ENCODE assay signal across 7 mouse cellular contexts in genomic region chr2:126635939-126636823, GRCm38 (mm10). TPM values are rescaled to one million over a fixed set of nuclear protein-coding genes. Genes with fewer than 3 reads are reported as not detected.
DNase-seq lines count a peak whose midpoint lies in the region; ATAC-seq and TF ChIP-seq lines count a peak whose summit lies in the region.

No protein-coding gene starts in this region.

- H3K4me3 ChIP-seq in CH12.LX (replicated peaks in 1 of 3; ENCODE audit: low read depth in 2 of 3, low read length in 2 of 3, poor library complexity in 1 of 3), result no peak overlapping the region
- H3K4me3 ChIP-seq in liver, embryonic 16.5 days (ENCODE audit: low read depth, low read length), result no peak overlapping the region
- H3K4me3 ChIP-seq in midbrain, embryonic 11.5 days (ENCODE audit: low read depth, low read length), result no peak overlapping the region

- H3K79me2 ChIP-seq in CH12.LX (replicated peaks; ENCODE audit: control insufficient read depth, extremely low read depth, insufficient read depth, poor library complexity, severe bottlenecking), result no peaks in the 10 kb centered on the region

- no peaks in the 10 kb centered on the region for H3K27me3 ChIP-seq in CH12.LX (replicated peaks)
- H3K27me3 ChIP-seq in liver, embryonic 16.5 days (ENCODE audit: control insufficient read depth, insufficient read depth, low read depth, low read length), result no peaks in the 10 kb centered on the region
- no peaks in the 10 kb centered on the region for H3K27me3 ChIP-seq in midbrain, embryonic 11.5 days (ENCODE audit: control insufficient read depth, insufficient read depth, low read length)

- peak; percentile 45 for DNase-seq in A20 (ENCODE audit: low read depth, low spot score)
- DNase-seq in CH12.LX (ENCODE audit: extremely low read depth), result peak; percentile 87
- peak; percentile 57 for DNase-seq in heart, postnatal 4 days
- DNase-seq in midbrain, embryonic 11.5 days (ENCODE audit: low spot score, missing footprints), result no peak
- no peak for DNase-seq in right cerebral cortex, postnatal 4 days
- no peak for DNase-seq in layer of hippocampus, postnatal 25 days (ENCODE audit: extremely low spot score in 1 of 2, low spot score in 1 of 2)

- dilution Hi-C loops in CH12.LX (cut with MboI; ENCODE audit: extremely low pct_ligation_motif_present, extremely low pct_unique_long_range_greater_than_20kb, low sequenced_read_pairs), result no loop called here

- H3K27ac ChIP-seq in CH12.LX (ENCODE audit: insufficient read depth, low read depth), result peak overlapping the region; percentile 42
- no peak overlapping the region for H3K27ac ChIP-seq in liver, embryonic 16.5 days (ENCODE audit: low read length)
- no peak overlapping the region for H3K27ac ChIP-seq in midbrain, embryonic 11.5 days (ENCODE audit: low read depth, low read length)

- ATAC-seq in liver, embryonic 16.5 days (ENCODE audit: low read depth), result peak; percentile 37; the same call in 1 of the 2 replicates
- ATAC-seq in midbrain, embryonic 11.5 days (ENCODE audit: low FRiP score), result no peak

- TF ChIP-seq POLR2A in CH12.LX (IDR thresholded peaks at IDR 0.05; ENCODE audit: low read depth, low read length), result no peak

- in situ Hi-C loops in CH12.LX (cut with MboI; ENCODE audit: low pct_ligation_motif_present, low pct_unique_long_range_greater_than_20kb, low sequenced_read_pairs), result no loop called here

- no peak for TF ChIP-seq RAD21 in CH12.LX (IDR thresholded peaks at IDR 0.05; ENCODE audit: low read depth, low read length)

- peaks cover 28 to 68% of the 10 kb centered on the region in 2 experiments for H3K36me3 ChIP-seq in CH12.LX (replicated peaks in 1 of 2; ENCODE audit: control insufficient read depth in 1 of 2, insufficient read depth in 1 of 2, low read length in 1 of 2)
- peaks cover 16% of the 10 kb centered on the region for H3K36me3 ChIP-seq in liver, embryonic 16.5 days (ENCODE audit: control insufficient read depth, insufficient read depth)
- H3K36me3 ChIP-seq in midbrain, embryonic 11.5 days (ENCODE audit: control insufficient read depth, insufficient read depth, low read length), result peaks cover 10% of the 10 kb centered on the region; the same call in 1 of the 2 replicates

- WGBS in liver, embryonic 16.5 days (ENCODE audit: insufficient replicate concordance), result 45% methylated on average over 12 of the region's 12 CpGs
- WGBS in midbrain, embryonic 11.5 days, result 85% methylated on average over 12 of the region's 12 CpGs

- peaks cover 6 to 24% of the 10 kb centered on the region in 2 experiments for H3K4me1 ChIP-seq in CH12.LX (ENCODE audit: control insufficient read depth in 1 of 2, insufficient read depth in 2 of 2)
- H3K4me1 ChIP-seq in liver, embryonic 16.5 days (ENCODE audit: control insufficient read depth, low read depth, low read length), result no peaks in the 10 kb centered on the region; the same call in 1 of the 2 replicates
- no peaks in the 10 kb centered on the region for H3K4me1 ChIP-seq in midbrain, embryonic 11.5 days (ENCODE audit: control insufficient read depth, insufficient read depth, low read length)

- no peak overlapping the region; the same call in 1 of the 2 replicates for H3K9ac ChIP-seq in CH12.LX (ENCODE audit: insufficient read depth, low read depth)
- no peak overlapping the region for H3K9ac ChIP-seq in liver, embryonic 16.5 days (ENCODE audit: low read depth, low read length)
- H3K9ac ChIP-seq in midbrain, embryonic 11.5 days (ENCODE audit: low read length), result no peak overlapping the region

- H3K4me2 ChIP-seq in CH12.LX (ENCODE audit: insufficient read depth, low read depth, poor library complexity, severe bottlenecking), result no peak overlapping the region
- H3K4me2 ChIP-seq in liver, embryonic 16.5 days (ENCODE audit: low read depth, low read length), result no peak overlapping the region
- H3K4me2 ChIP-seq in midbrain, embryonic 11.5 days, result no peak overlapping the region

- TF ChIP-seq CTCF in CH12.LX (conservative IDR thresholded peaks at IDR 0.05 in 1 of 2, IDR thresholded peaks at IDR 0.05 in 1 of 2; ENCODE audit: low read depth in 2 of 2, low read length in 2 of 2), result no peak

- peaks cover 10% of the 10 kb centered on the region for H3K9me3 ChIP-seq in CH12.LX (replicated peaks; ENCODE audit: low read length)
- H3K9me3 ChIP-seq in liver, embryonic 16.5 days (replicated peaks; ENCODE audit: control insufficient read depth, low read length), result no peaks in the 10 kb centered on the region
- H3K9me3 ChIP-seq in midbrain, embryonic 11.5 days (ENCODE audit: control insufficient read depth, low read length), result no peaks in the 10 kb centered on the region

- TF ChIP-seq EP300 in CH12.LX (IDR thresholded peaks at IDR 0.05; ENCODE audit: low read length), result peak; percentile 70

TF ChIP-seq in CH12.LX, 34 proteins besides CTCF, POLR2A, EP300 and RAD21 (continues in another document):
- no peak for TF ChIP-seq CHD1 (IDR thresholded peaks at IDR 0.05; ENCODE audit: low read depth, low read length)
- peak; percentile 43; the same call in 1 of the 2 replicates for TF ChIP-seq HCFC1 (IDR thresholded peaks at IDR 0.05; ENCODE audit: low read depth, low read length)
- TF ChIP-seq ELF1 (IDR thresholded peaks at IDR 0.05; ENCODE audit: low read depth, low read length), result no peak
- no peak for TF ChIP-seq ZC3H11A (IDR thresholded peaks at IDR 0.05; ENCODE audit: low read depth, low read length)
- no peak for TF ChIP-seq MAFK (IDR thresholded peaks at IDR 0.05; ENCODE audit: insufficient replicate concordance, low read length)
- peak; percentile 83 for TF ChIP-seq JUN (IDR thresholded peaks at IDR 0.05; ENCODE audit: insufficient read depth, low read depth, low read length)
- TF ChIP-seq ZMIZ1 (IDR thresholded peaks at IDR 0.05; ENCODE audit: low read depth, low read length), result no peak
- TF ChIP-seq IRF4 (IDR thresholded peaks at IDR 0.05; ENCODE audit: low read depth, low read length), result peak; percentile 40; the same call in 1 of the 2 replicates
- no peak for TF ChIP-seq ZNF384 (IDR thresholded peaks at IDR 0.05; ENCODE audit: low read depth, low read length)
- peak; percentile 86 for TF ChIP-seq SIN3A (IDR thresholded peaks at IDR 0.05; ENCODE audit: low read length)
- peak; percentile 74 for TF ChIP-seq MYC (IDR thresholded peaks at IDR 0.05; ENCODE audit: low read depth, low read length)
- 0 out of 2 replicates have a peak, but pooled peaks have one; percentile 41 for TF ChIP-seq MEF2A (IDR thresholded peaks at IDR 0.05; ENCODE audit: borderline replicate concordance, low read depth, low read length)
- TF ChIP-seq GABPA (IDR thresholded peaks at IDR 0.05; ENCODE audit: insufficient replicate concordance, low read depth, low read length), result 0 out of 2 replicates have a peak, but pooled peaks have one; percentile 11
- no peak for TF ChIP-seq USF2 (conservative IDR thresholded peaks at IDR 0.05; ENCODE audit: low read depth, low read length)
- TF ChIP-seq ZKSCAN1 (IDR thresholded peaks at IDR 0.05; ENCODE audit: borderline replicate concordance, low read depth, low read length), result no peak
- TF ChIP-seq PAX5 (IDR thresholded peaks at IDR 0.05; ENCODE audit: low read length), result no peak
- TF ChIP-seq RCOR1 (conservative IDR thresholded peaks at IDR 0.05; ENCODE audit: low read depth, low read length), result 0 out of 2 replicates have a peak, but pooled peaks have one; percentile 24
- TF ChIP-seq NELFE (IDR thresholded peaks at IDR 0.05; ENCODE audit: low read depth, low read length), result 0 out of 2 replicates have a peak, but pooled peaks have one; percentile 23
- no peak for TF ChIP-seq POLR2AphosphoS2 (IDR thresholded peaks at IDR 0.05; ENCODE audit: low read depth, low read length)
- peak; percentile 49; the same call in 1 of the 2 replicates for TF ChIP-seq CHD2 (IDR thresholded peaks at IDR 0.05; ENCODE audit: low read length)
- peak; percentile 57 for TF ChIP-seq BHLHE40 (IDR thresholded peaks at IDR 0.05; ENCODE audit: low read depth, low read length)
- TF ChIP-seq NRF1 (IDR thresholded peaks at IDR 0.05; ENCODE audit: low read depth, low read length), result no peak
- TF ChIP-seq KAT2A (IDR thresholded peaks at IDR 0.05; ENCODE audit: insufficient replicate concordance, low read length), result no peak
- peak; percentile 89 for TF ChIP-seq MAX (IDR thresholded peaks at IDR 0.05; ENCODE audit: low read length)
- TF ChIP-seq MXI1 (IDR thresholded peaks at IDR 0.05; ENCODE audit: low read depth, low read length), result peak; percentile 57; the same call in 1 of the 2 replicates
- TF ChIP-seq JUND (conservative IDR thresholded peaks at IDR 0.05; ENCODE audit: low read depth, low read length), result peak; percentile 74
- TF ChIP-seq SMC3 (IDR thresholded peaks at IDR 0.05; ENCODE audit: low read depth, low read length), result no peak
- TF ChIP-seq USF1 (IDR thresholded peaks at IDR 0.05; ENCODE audit: low read depth, low read length), result no peak
- no peak for TF ChIP-seq UBTF (IDR thresholded peaks at IDR 0.05; ENCODE audit: low read depth, low read length)
- 0 out of 2 replicates have a peak, but pooled peaks have one; percentile 32 for TF ChIP-seq TBP (conservative IDR thresholded peaks at IDR 0.05; ENCODE audit: low read depth, low read length)
- 0 out of 2 replicates have a peak, but pooled peaks have one; percentile 37 for TF ChIP-seq E2F4 (IDR thresholded peaks at IDR 0.05; ENCODE audit: insufficient replicate concordance, low read depth, low read length)
- peak; percentile 91 for TF ChIP-seq MAZ (IDR thresholded peaks at IDR 0.05; ENCODE audit: low read depth, low read length)
- 0 out of 2 replicates have a peak, but pooled peaks have one; percentile 39 for TF ChIP-seq TCF12 (IDR thresholded peaks at IDR 0.05; ENCODE audit: low read depth, low read length)

RNA-seq across cellular contexts. Expression of gene Hdc, which starts 17.1 kb away (rescaled TPM):
- 0.80 and 1.8 TPM in 2 replicates for total RNA-seq in CH12.LX (2012; rRNA removed)
- total RNA-seq in CH12.LX (2014; rRNA removed), result 1.5 and 2.9 TPM in 2 replicates
- polyA plus RNA-seq in CH12.LX (2012; ENCODE audit: insufficient read length, low read depth), result 1.1 and 1.6 TPM in 2 replicates
- 1 to 10 TPM; 1.9 to 2.4 TPM for total RNA-seq in heart, postnatal 4 days (2021)
- polyA plus RNA-seq in liver, embryonic 16.5 days (2015; fragmentation: Nextera tagmentation; extraction: Ambion mirVana), result 7.0 and 7.6 TPM in 2 replicates
- polyA plus RNA-seq in midbrain, embryonic 11.5 days (2014; fragmentation: Nextera tagmentation; extraction: Ambion mirVana), result 0.42 and 0.50 TPM in 2 replicates
- total RNA-seq in layer of hippocampus, postnatal 25 days (2021), result 1 to 10 TPM in 1 of 2 experiments, under 1 TPM in 1; 0.84 to 1.4 TPM

RNA-seq across cellular contexts. Expression of gene Gabpb1, which starts 40.0 kb away (rescaled TPM):
- total RNA-seq in CH12.LX (2012; rRNA removed) (23.9 and 25.5 TPM in 2 replicates), CH12.LX (2014; rRNA removed) (50.1 and 56.8 TPM in 2 replicates)
- polyA plus RNA-seq in CH12.LX (2012; ENCODE audit: insufficient read length, low read depth), result 50.2 and 52.1 TPM in 2 replicates
- total RNA-seq in heart, postnatal 4 days (2021), result 10 to 100 TPM; 25.7 to 30.0 TPM
- 19.0 and 23.4 TPM in 2 replicates for polyA plus RNA-seq in liver, embryonic 16.5 days (2015; fragmentation: Nextera tagmentation; extraction: Ambion mirVana)
- polyA plus RNA-seq in midbrain, embryonic 11.5 days (2014; fragmentation: Nextera tagmentation; extraction: Ambion mirVana), result 88.4 and 94.5 TPM in 2 replicates
- 10 to 100 TPM; 18.2 to 20.2 TPM for total RNA-seq in layer of hippocampus, postnatal 25 days (2021)

Comparison
In these comparisons a context has a peak if more than half of its experiments do, and no peak if none do; other contexts are left out.
1. DNase-seq: peak in A20 (single experiment), CH12.LX (single experiment) and heart, postnatal 4 days (single experiment); none in midbrain, embryonic 11.5 days (single experiment), right cerebral cortex, postnatal 4 days (single experiment) and layer of hippocampus, postnatal 25 days (0 of 2).